Mouse (Mus musculus): ENCODE measurements around the gene Otop2. TPM values are rescaled to one million over a fixed set of nuclear protein-coding genes. Genes with fewer than 3 reads are reported as not detected.
A peak's percentile ranks its signal among the peaks of the same experiment; 100 is the strongest.

Otop2 gene
- not detected in 2 replicates for polyA plus RNA-seq (2012; ENCODE audit: insufficient read depth, insufficient read length, low replicate concordance, missing spikeins)

DNA sequence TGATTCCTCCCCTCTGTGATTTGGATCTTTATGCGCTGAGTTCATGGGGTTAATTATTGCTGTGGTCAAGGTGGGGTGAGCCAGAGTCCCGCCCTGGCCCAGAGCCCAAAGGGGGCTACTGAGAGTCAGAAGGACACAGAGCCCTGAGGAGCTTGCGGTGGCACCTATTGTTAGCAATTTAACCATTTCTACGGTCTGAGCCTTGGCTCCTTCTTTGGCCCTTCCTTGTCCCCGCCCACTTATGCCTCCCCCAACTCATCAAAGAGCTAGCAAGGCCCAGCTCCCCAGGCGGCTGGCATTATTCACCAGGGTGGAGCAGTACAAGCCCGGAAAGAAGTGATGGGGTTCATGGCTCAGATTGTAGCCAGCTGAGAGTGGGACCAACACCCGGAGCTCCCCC is at the start of gene Otop2:
Gene Otop2 (plus strand): TSS at position 301 of the 400 bp plus-strand sequence.
- 41% methylated on average over 8 of the region's 8 CpGs for WGBS
- Histone ChIP-seq H3K27ac (ENCODE audit: insufficient read depth, low read depth, low read length) (no peak within 1 kb of the TSS), H3K4me1 (ENCODE audit: control insufficient read depth, insufficient read depth, low read length) (peaks cover 6% of the 10 kb centered on the region; the same call in 1 of the 2 replicates), H3K4me3 (ENCODE audit: insufficient read depth, low read depth, low read length) (no peak within 1 kb of the TSS)
- TF ChIP-seq CTCF (IDR thresholded peaks at IDR 0.05; ENCODE audit: insufficient read depth, low read depth, low read length) (no peak), POLR2A (IDR thresholded peaks at IDR 0.05; ENCODE audit: insufficient read depth, low read depth, low read length) (no peak)

GRCm38 (mm10) chr11:115257775-115258510 is 49.0 kb upstream of the Otop2 start:
- H3K4me1 ChIP-seq (ENCODE audit: control insufficient read depth, insufficient read depth, low read length) = peaks cover 10% of the 10 kb centered on the region
- TF ChIP-seq POLR2A (IDR thresholded peaks at IDR 0.05; ENCODE audit: insufficient read depth, low read depth, low read length) (no peak), CTCF (IDR thresholded peaks at IDR 0.05; ENCODE audit: insufficient read depth, low read depth, low read length) (no peak)
- H3K4me3 ChIP-seq (ENCODE audit: insufficient read depth, low read depth, low read length) = no peak overlapping the region
- H3K27ac ChIP-seq (ENCODE audit: insufficient read depth, low read depth, low read length) = no peak overlapping the region
- 24% methylated on average over 59 of the region's 59 CpGs for WGBS

DNA sequence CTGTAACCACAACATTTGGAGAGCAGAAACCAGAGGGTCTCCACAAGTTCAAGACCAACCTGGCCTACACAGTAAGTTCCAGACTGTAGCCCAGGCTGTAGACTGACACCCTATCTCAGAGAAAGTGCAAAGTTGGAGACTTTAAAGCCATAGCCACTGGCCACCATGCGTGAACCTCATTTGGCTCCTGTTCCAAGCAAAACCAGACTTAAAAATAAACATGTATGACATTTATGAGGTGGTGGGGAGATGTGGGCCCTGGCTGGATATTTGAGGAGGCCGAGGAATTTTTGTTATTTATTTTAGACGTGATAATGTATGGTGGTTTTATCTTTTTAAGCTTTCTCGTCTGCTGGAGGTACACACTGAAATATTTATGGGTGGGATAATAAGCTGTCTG is 47.8 kb upstream of the Otop2 start:
- Histone ChIP-seq H3K27ac (ENCODE audit: insufficient read depth, low read depth, low read length) (no peak overlapping the region), H3K4me3 (ENCODE audit: insufficient read depth, low read depth, low read length) (no peak overlapping the region)
- 92% methylated on average over 4 of the region's 4 CpGs for WGBS

GRCm38 (mm10) chr11:115262954-115263353 is 44.0 kb upstream of the Otop2 start:
- Histone ChIP-seq H3K27ac (ENCODE audit: insufficient read depth, low read depth, low read length) (no peak overlapping the region), H3K4me3 (ENCODE audit: insufficient read depth, low read depth, low read length) (no peak overlapping the region), H3K4me1 (ENCODE audit: control insufficient read depth, insufficient read depth, low read length) (peaks cover 23% of the 10 kb centered on the region)
- WGBS = 71% methylated on average over 11 of the region's 11 CpGs
- TF ChIP-seq POLR2A (IDR thresholded peaks at IDR 0.05; ENCODE audit: insufficient read depth, low read depth, low read length) (no peak), CTCF (IDR thresholded peaks at IDR 0.05; ENCODE audit: insufficient read depth, low read depth, low read length) (no peak)

More for the DNA sequence above, 47.8 kb upstream of the Otop2 start:
- H3K4me1 ChIP-seq (ENCODE audit: control insufficient read depth, insufficient read depth, low read length) = peaks cover 10% of the 10 kb centered on the region
- TF ChIP-seq CTCF (IDR thresholded peaks at IDR 0.05; ENCODE audit: insufficient read depth, low read depth, low read length) = no peak

DNA sequence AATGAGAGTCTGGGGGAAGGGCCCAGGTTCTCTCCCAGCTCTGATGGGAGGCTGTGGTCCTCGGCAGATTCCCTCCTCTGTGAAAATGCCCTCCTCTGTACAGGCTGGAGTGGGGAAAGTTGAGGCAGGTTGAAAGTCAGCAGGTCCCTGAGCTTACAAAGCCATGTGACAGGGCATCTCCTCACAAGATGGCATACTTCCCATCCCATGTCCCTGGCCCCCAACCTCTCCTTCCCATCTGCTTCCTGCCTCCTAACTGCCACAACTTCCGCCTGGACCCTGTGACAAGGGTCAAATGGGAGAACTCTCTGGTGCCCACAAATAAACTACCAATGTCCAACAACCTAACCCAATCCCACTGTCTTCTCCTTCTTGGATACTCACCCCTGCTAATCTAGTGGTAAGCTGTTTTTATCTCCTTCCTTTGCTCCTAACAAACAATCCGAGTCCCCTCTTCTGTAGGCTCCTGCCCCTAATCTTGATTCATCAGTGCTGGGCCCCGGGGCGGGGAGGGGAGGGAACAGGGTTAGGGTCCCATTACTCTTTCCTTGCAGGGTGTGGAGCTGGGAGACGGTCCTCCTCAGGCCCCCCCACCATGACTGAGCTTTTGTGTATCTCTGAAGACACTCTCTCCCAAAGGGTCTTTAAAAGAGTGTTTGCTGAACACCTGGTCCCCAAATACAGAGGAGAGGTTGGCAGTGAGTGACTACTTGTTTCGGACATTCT is 42.7 kb upstream of the Otop2 start:
- no peak overlapping the region for H3K4me3 ChIP-seq (ENCODE audit: insufficient read depth, low read depth, low read length)
- no peak for TF ChIP-seq CTCF (IDR thresholded peaks at IDR 0.05; ENCODE audit: insufficient read depth, low read depth, low read length)
- TF ChIP-seq POLR2A (IDR thresholded peaks at IDR 0.05; ENCODE audit: insufficient read depth, low read depth, low read length) = no peak
- 86% methylated on average over 7 of the region's 7 CpGs for WGBS

GRCm38 (mm10) chr11:115264862-115265668 is 41.9 kb upstream of the Otop2 start:
- Histone ChIP-seq H3K4me3 (ENCODE audit: insufficient read depth, low read depth, low read length) (peak overlapping the region; percentile 44), H3K4me1 (ENCODE audit: control insufficient read depth, insufficient read depth, low read length) (peaks cover 19% of the 10 kb centered on the region), H3K27ac (ENCODE audit: insufficient read depth, low read depth, low read length) (no peak overlapping the region)
- TF ChIP-seq CTCF (IDR thresholded peaks at IDR 0.05; ENCODE audit: insufficient read depth, low read depth, low read length) (no peak; the same call in 1 of the 2 replicates), POLR2A (IDR thresholded peaks at IDR 0.05; ENCODE audit: insufficient read depth, low read depth, low read length) (no peak)
- 18% methylated on average over 39 of the region's 39 CpGs for WGBS

More for the DNA sequence above, 42.7 kb upstream of the Otop2 start:
- peaks cover 19% of the 10 kb centered on the region for H3K4me1 ChIP-seq (ENCODE audit: control insufficient read depth, insufficient read depth, low read length)
- H3K27ac ChIP-seq (ENCODE audit: insufficient read depth, low read depth, low read length) = no peak overlapping the region

DNA sequence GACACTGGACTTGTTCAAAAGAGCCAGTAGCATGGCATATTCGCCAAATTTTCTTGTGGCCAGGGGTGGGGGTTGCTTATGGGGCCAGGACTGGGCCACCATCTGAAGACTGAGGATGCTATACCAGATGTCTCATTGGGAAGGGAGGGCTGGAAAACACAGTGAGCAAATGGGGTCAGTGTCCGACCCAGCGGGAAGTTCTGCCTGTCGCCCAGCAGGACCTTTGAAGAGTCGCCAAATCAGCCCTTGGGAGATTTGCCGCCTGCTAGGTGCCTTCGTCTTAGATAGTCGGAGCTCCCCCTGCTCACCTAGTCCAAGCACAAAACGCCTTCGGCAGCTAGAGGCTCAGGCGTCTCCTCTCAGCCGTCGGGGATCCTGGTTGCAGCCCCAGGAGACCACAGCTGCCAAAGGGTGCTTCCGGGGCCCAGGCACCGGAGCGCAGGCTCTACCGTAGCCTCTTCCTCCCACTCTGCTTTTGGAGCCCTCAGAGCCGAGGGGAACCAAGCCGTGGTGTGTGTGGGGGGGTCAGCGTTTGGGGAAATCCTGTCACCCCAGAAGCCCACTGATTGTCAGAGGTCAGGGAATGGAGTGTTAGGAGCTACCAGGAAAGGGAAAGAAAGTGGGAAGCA is 41.1 kb upstream of the Otop2 start:
- Histone ChIP-seq H3K4me1 (ENCODE audit: control insufficient read depth, insufficient read depth, low read length) (peaks cover 22% of the 10 kb centered on the region), H3K27ac (ENCODE audit: insufficient read depth, low read depth, low read length) (peak overlapping the region; percentile 48), H3K4me3 (ENCODE audit: insufficient read depth, low read depth, low read length) (peak overlapping the region; percentile 44)
- WGBS = 19% methylated on average over 20 of the region's 20 CpGs
- TF ChIP-seq POLR2A (IDR thresholded peaks at IDR 0.05; ENCODE audit: insufficient read depth, low read depth, low read length) (no peak), CTCF (IDR thresholded peaks at IDR 0.05; ENCODE audit: insufficient read depth, low read depth, low read length) (no peak)

DNA sequence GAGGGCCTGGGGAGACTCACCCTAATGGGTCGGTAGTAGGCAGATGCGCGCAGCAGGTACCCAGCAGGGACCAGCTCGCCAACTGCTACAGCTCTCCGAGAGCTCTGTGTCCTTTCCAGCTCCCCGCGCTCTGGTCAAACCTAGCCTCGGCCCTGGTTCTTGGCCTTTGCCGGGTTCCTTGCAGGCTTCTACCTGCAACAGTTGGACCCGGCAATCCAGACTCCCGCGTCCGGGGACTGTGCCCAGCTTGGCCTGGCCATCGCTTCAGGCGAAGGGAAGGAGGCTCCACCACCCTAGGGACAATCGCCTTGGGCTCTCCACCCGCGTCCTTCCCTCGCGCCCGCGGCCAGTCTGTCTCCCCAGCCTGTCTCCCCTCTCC is 40.6 kb upstream of the Otop2 start:
- peak overlapping the region; percentile 44 for H3K4me3 ChIP-seq (ENCODE audit: insufficient read depth, low read depth, low read length)
- WGBS = 7% methylated on average over 22 of the region's 22 CpGs
- TF ChIP-seq CTCF (IDR thresholded peaks at IDR 0.05; ENCODE audit: insufficient read depth, low read depth, low read length) = no peak
- no peak for TF ChIP-seq POLR2A (IDR thresholded peaks at IDR 0.05; ENCODE audit: insufficient read depth, low read depth, low read length)
- peak overlapping the region; percentile 48 for H3K27ac ChIP-seq (ENCODE audit: insufficient read depth, low read depth, low read length)
- H3K4me1 ChIP-seq (ENCODE audit: control insufficient read depth, insufficient read depth, low read length) = peaks cover 22% of the 10 kb centered on the region
